In genomic region chr15:100551326-100552307, GRCm38 (mm10) we compare ENCODE assay signal across 7 mouse cellular contexts. TPM values are rescaled to one million over a fixed set of nuclear protein-coding genes. Genes with fewer than 3 reads are reported as not detected.
A peak's percentile ranks its signal among the peaks of the same experiment; 100 is the strongest.
DNase-seq lines count a peak whose midpoint lies in the region; ATAC-seq lines count a peak whose summit lies in the region.

Gene Tfcp2, minus strand, starts transcription at chr15:100552008.

- peaks cover 17% of the 10 kb centered on the region for H3K36me3 ChIP-seq in embryonic facial prominence, embryonic 12.5 days
- peaks cover 8% of the 10 kb centered on the region for H3K36me3 ChIP-seq in limb, embryonic 11.5 days (ENCODE audit: control insufficient read depth, insufficient read depth, low read length)
- peaks cover 3% of the 10 kb centered on the region; the same call in 1 of the 2 replicates for H3K36me3 ChIP-seq in midbrain, embryonic 14.5 days (ENCODE audit: control insufficient read depth, insufficient read depth, low read length)

- peak within 1 kb of the TSS; percentile 92 for H3K9ac ChIP-seq in embryonic facial prominence, embryonic 12.5 days
- peak within 1 kb of the TSS; percentile 85 for H3K9ac ChIP-seq in limb, embryonic 11.5 days (ENCODE audit: low read length)
- H3K9ac ChIP-seq in midbrain, embryonic 14.5 days (replicated peaks; ENCODE audit: low read length) = peak within 1 kb of the TSS; percentile 79

- peak; percentile 99 for ATAC-seq in embryonic facial prominence, embryonic 12.5 days (ENCODE audit: insufficient number of reproducible peaks, insufficient read depth, low FRiP score, low TSS enrichment)
- ATAC-seq in limb, embryonic 11.5 days (ENCODE audit: insufficient number of reproducible peaks, low FRiP score, low TSS enrichment, low read depth) = peak; percentile 99
- ATAC-seq in midbrain, embryonic 14.5 days (ENCODE audit: low FRiP score, low TSS enrichment) = peak; percentile 100

- peak within 1 kb of the TSS; percentile 88 for H3K4me3 ChIP-seq in embryonic facial prominence, embryonic 12.5 days
- peak within 1 kb of the TSS; percentile 79 for H3K4me3 ChIP-seq in limb, embryonic 11.5 days (ENCODE audit: low read depth, low read length)
- peak within 1 kb of the TSS; percentile 69 for H3K4me3 ChIP-seq in midbrain, embryonic 14.5 days (replicated peaks; ENCODE audit: low read depth, low read length)

- WGBS in embryonic facial prominence, embryonic 12.5 days = under 1% methylated on average over 82 of the region's 84 CpGs
- WGBS in limb, embryonic 11.5 days = under 1% methylated on average over 82 of the region's 84 CpGs
- WGBS in midbrain, embryonic 14.5 days = under 1% methylated on average over 84 of the region's 84 CpGs

- DNase-seq in adrenal gland, postnatal 25 days = peak; percentile 97
- peak; percentile 100 for DNase-seq in heart, adult 11 months
- peak; percentile 99 for DNase-seq in kidney, adult 18-20 months
- DNase-seq in limb, embryonic 11.5 days (ENCODE audit: low spot score) = peak; percentile 97
- DNase-seq in midbrain, embryonic 14.5 days = peak; percentile 98
- DNase-seq in spleen, adult 18-20 months = peak; percentile 94

- H3K4me2 ChIP-seq in embryonic facial prominence, embryonic 12.5 days (replicated peaks) = peak within 1 kb of the TSS; percentile 88
- H3K4me2 ChIP-seq in limb, embryonic 11.5 days (ENCODE audit: low read depth, severe bottlenecking) = peak within 1 kb of the TSS; percentile 83
- H3K4me2 ChIP-seq in midbrain, embryonic 14.5 days (ENCODE audit: low read length) = peak within 1 kb of the TSS; percentile 80

- 0 out of 2 replicates have a peak, but pooled peaks cover 6% of the 10 kb centered on the region for H3K4me1 ChIP-seq in embryonic facial prominence, embryonic 12.5 days
- H3K4me1 ChIP-seq in limb, embryonic 11.5 days (ENCODE audit: control insufficient read depth, insufficient read depth, low read length) = no peaks in the 10 kb centered on the region; the same call in 1 of the 2 replicates
- H3K4me1 ChIP-seq in midbrain, embryonic 14.5 days (ENCODE audit: control insufficient read depth, insufficient read depth, low read length) = peaks cover 9% of the 10 kb centered on the region; the same call in 1 of the 2 replicates

- no peaks in the 10 kb centered on the region for H3K27me3 ChIP-seq in embryonic facial prominence, embryonic 12.5 days
- no peaks in the 10 kb centered on the region for H3K27me3 ChIP-seq in limb, embryonic 11.5 days (ENCODE audit: control insufficient read depth, insufficient read depth, low read length)
- H3K27me3 ChIP-seq in midbrain, embryonic 14.5 days (ENCODE audit: control insufficient read depth, insufficient read depth, low read length) = no peaks in the 10 kb centered on the region

- peak within 1 kb of the TSS; percentile 91 for H3K27ac ChIP-seq in embryonic facial prominence, embryonic 12.5 days
- H3K27ac ChIP-seq in limb, embryonic 11.5 days (replicated peaks; ENCODE audit: low read depth, low read length) = peak within 1 kb of the TSS; percentile 86
- H3K27ac ChIP-seq in midbrain, embryonic 14.5 days (replicated peaks; ENCODE audit: low read depth, low read length) = peak within 1 kb of the TSS; percentile 85

- H3K9me3 ChIP-seq in embryonic facial prominence, embryonic 12.5 days = no peaks in the 10 kb centered on the region
- H3K9me3 ChIP-seq in limb, embryonic 11.5 days (ENCODE audit: control insufficient read depth, low read length) = no peaks in the 10 kb centered on the region
- H3K9me3 ChIP-seq in midbrain, embryonic 14.5 days (ENCODE audit: control insufficient read depth, low read length) = no peaks in the 10 kb centered on the region

RNA-seq across cellular contexts. Expression of gene Tfcp2, which starts in this region (rescaled TPM):
- 27.9 and 31.3 TPM in 2 replicates for total RNA-seq in adrenal gland, postnatal 25 days (2021)
- polyA plus RNA-seq in embryonic facial prominence, embryonic 12.5 days (2016; fragmentation: Nextera tagmentation; extraction: Ambion mirVana) = 42.7 and 43.7 TPM in 2 replicates
- 29.3 and 30.1 TPM in 2 replicates for polyA plus RNA-seq in limb, embryonic 11.5 days (2014; fragmentation: Nextera tagmentation; extraction: Ambion mirVana)
- 30.1 and 35.8 TPM in 2 replicates for polyA plus RNA-seq in midbrain, embryonic 14.5 days (2014; fragmentation: Nextera tagmentation; extraction: Ambion mirVana)

Comparison
In these comparisons a context has a peak if more than half of its experiments do, and no peak if none do; other contexts are left out.
1. Peak in every context shown above with its lines: DNase-seq, ATAC-seq, H3K4me3 ChIP-seq and H3K27ac ChIP-seq.